23 mouse cellular contexts compared by ENCODE assay signal in genomic region chr13:34421644-34422043, GRCm38 (mm10).
A peak's percentile ranks its signal among the peaks of the same experiment; 100 is the strongest.
DNase-seq lines count a peak whose midpoint lies in the region; ATAC-seq and TF ChIP-seq lines count a peak whose summit lies in the region.
"Had no signal": no experiment of that assay in that cellular context is flagged by ENCODE, and none has a peak within 500 bp of the region (broad histone marks: within the 10 kb centered on the region; RNA-seq: fewer than 3 reads in every experiment).

No protein-coding gene starts in this region.

- 54% methylated on average over 3 of the region's 3 CpGs for WGBS in hindbrain, embryonic 16.5 days
- whole genome bisulfite sequencing in hindbrain, embryonic 11.5 days, result 78% methylated on average over 3 of the region's 3 CpGs
- 71% methylated on average over 3 of the region's 3 CpGs for WGBS in lung, embryonic 14.5 days
- WGBS in midbrain, embryonic 14.5 days, result 74% methylated on average over 3 of the region's 3 CpGs

- no peak for TF ChIP-seq CTCF in lung, embryonic 14.5 days (IDR thresholded peaks at IDR 0.05; ENCODE audit: low read depth)

- H3K4me2 ChIP-seq in hindbrain, embryonic 16.5 days (ENCODE audit: low read length), result no peak overlapping the region
- no peak overlapping the region for H3K4me2 ChIP-seq in hindbrain, embryonic 11.5 days (replicated peaks; ENCODE audit: low read depth, low read length)
- H3K4me2 ChIP-seq in lung, embryonic 14.5 days, result no peak overlapping the region
- no peak overlapping the region for H3K4me2 ChIP-seq in midbrain, embryonic 14.5 days (ENCODE audit: low read length)
- H3K4me2 ChIP-seq: embryonic facial prominence, embryonic 15.5 days; forebrain, embryonic 15.5 days; heart, embryonic 13.5 days; hindbrain, embryonic 12.5 days; liver, embryonic 11.5 days; midbrain, embryonic 12.5 days; stomach, embryonic 15.5 days had no signal

- H3K9me3 ChIP-seq in hindbrain, embryonic 16.5 days (ENCODE audit: control insufficient read depth, low read length), result no peaks in the 10 kb centered on the region
- H3K9me3 ChIP-seq in hindbrain, embryonic 11.5 days (ENCODE audit: control insufficient read depth, low read length), result no peaks in the 10 kb centered on the region
- no peaks in the 10 kb centered on the region for H3K9me3 ChIP-seq in lung, embryonic 14.5 days (ENCODE audit: low read depth, low read length)
- no peaks in the 10 kb centered on the region for H3K9me3 ChIP-seq in midbrain, embryonic 14.5 days (ENCODE audit: control insufficient read depth, low read length)
- H3K9me3 ChIP-seq: embryonic facial prominence, embryonic 15.5 days; forebrain, embryonic 15.5 days; heart, embryonic 13.5 days; hindbrain, embryonic 12.5 days; midbrain, embryonic 12.5 days; stomach, embryonic 15.5 days had no signal

- H3K36me3 ChIP-seq in hindbrain, embryonic 16.5 days (ENCODE audit: control insufficient read depth, insufficient read depth, low read length), result no peaks in the 10 kb centered on the region
- no peaks in the 10 kb centered on the region for H3K36me3 ChIP-seq in hindbrain, embryonic 11.5 days (ENCODE audit: control insufficient read depth, insufficient read depth, low read length)
- H3K36me3 ChIP-seq in lung, embryonic 14.5 days (ENCODE audit: insufficient read depth), result no peaks in the 10 kb centered on the region
- no peaks in the 10 kb centered on the region for H3K36me3 ChIP-seq in midbrain, embryonic 14.5 days (ENCODE audit: control insufficient read depth, insufficient read depth, low read length)
- H3K36me3 ChIP-seq: embryonic facial prominence, embryonic 15.5 days; forebrain, embryonic 15.5 days; heart, embryonic 13.5 days; hindbrain, embryonic 12.5 days; midbrain, embryonic 12.5 days; stomach, embryonic 15.5 days had no signal

- no peak for DNase-seq in hindbrain, embryonic 11.5 days (ENCODE audit: low spot score)
- peak; percentile 19 for DNase-seq in lung, embryonic 14.5 days
- no peak for DNase-seq in lung, adult 18-20 months
- DNase-seq in adipocyte (ENCODE audit: low spot score), result peak; percentile 10
- no peak for DNase-seq in midbrain, embryonic 14.5 days
- DNase-seq: adrenal gland, postnatal 36 days; cerebellum, adult 11 months; cerebellum, adult 9-11 months; gastrocnemius, postnatal 14 days; heart, adult 18-20 months; heart, postnatal 14 days; kidney, adult 8-10 months; lung, adult 2 months; thymus, postnatal 25 days had no signal

- peak; percentile 42; the same call in 1 of the 2 replicates for ATAC-seq in hindbrain, embryonic 16.5 days
- ATAC-seq in hindbrain, embryonic 11.5 days (ENCODE audit: low FRiP score), result no peak
- no peak for ATAC-seq in lung, embryonic 14.5 days (ENCODE audit: insufficient read depth)
- ATAC-seq in midbrain, embryonic 14.5 days (ENCODE audit: low FRiP score, low TSS enrichment), result no peak
- ATAC-seq in erythroblast, adult 5-6 weeks (replicated peaks; ENCODE audit: low FRiP score, poor library complexity, severe bottlenecking), result no peak
- ATAC-seq: forebrain, embryonic 15.5 days had no signal

- H3K27me3 ChIP-seq in hindbrain, embryonic 16.5 days (replicated peaks; ENCODE audit: control insufficient read depth, insufficient read depth, low read length), result no peaks in the 10 kb centered on the region
- H3K27me3 ChIP-seq in hindbrain, embryonic 11.5 days (ENCODE audit: control insufficient read depth, insufficient read depth, low read length), result no peaks in the 10 kb centered on the region
- no peaks in the 10 kb centered on the region for H3K27me3 ChIP-seq in lung, embryonic 14.5 days (ENCODE audit: insufficient read depth, low read length)
- H3K27me3 ChIP-seq in midbrain, embryonic 14.5 days (ENCODE audit: control insufficient read depth, insufficient read depth, low read length), result no peaks in the 10 kb centered on the region
- H3K27me3 ChIP-seq: embryonic facial prominence, embryonic 15.5 days; forebrain, embryonic 15.5 days; heart, embryonic 13.5 days; hindbrain, embryonic 12.5 days; midbrain, embryonic 12.5 days; stomach, embryonic 15.5 days had no signal

- H3K9ac ChIP-seq in hindbrain, embryonic 16.5 days (ENCODE audit: low read depth, low read length), result no peak overlapping the region
- no peak overlapping the region for H3K9ac ChIP-seq in hindbrain, embryonic 11.5 days (ENCODE audit: low read depth, low read length)
- H3K9ac ChIP-seq in lung, embryonic 14.5 days, result no peak overlapping the region
- H3K9ac ChIP-seq in midbrain, embryonic 14.5 days (replicated peaks; ENCODE audit: low read length), result no peak overlapping the region
- H3K9ac ChIP-seq: embryonic facial prominence, embryonic 15.5 days; forebrain, embryonic 15.5 days; heart, embryonic 13.5 days; hindbrain, embryonic 12.5 days; midbrain, embryonic 12.5 days; stomach, embryonic 15.5 days had no signal

- no peak overlapping the region for H3K27ac ChIP-seq in hindbrain, embryonic 16.5 days (ENCODE audit: low read depth, low read length)
- H3K27ac ChIP-seq in hindbrain, embryonic 11.5 days (ENCODE audit: low read depth, low read length), result no peak overlapping the region
- H3K27ac ChIP-seq in lung, embryonic 14.5 days (ENCODE audit: low read depth), result no peak overlapping the region
- no peak overlapping the region for H3K27ac ChIP-seq in midbrain, embryonic 14.5 days (replicated peaks; ENCODE audit: low read depth, low read length)
- H3K27ac ChIP-seq: embryonic facial prominence, embryonic 15.5 days; forebrain, embryonic 15.5 days; heart, embryonic 13.5 days; hindbrain, embryonic 12.5 days; midbrain, embryonic 12.5 days; stomach, embryonic 15.5 days had no signal

- peaks cover 3% of the 10 kb centered on the region; the same call in 1 of the 2 replicates for H3K4me1 ChIP-seq in hindbrain, embryonic 16.5 days (ENCODE audit: control insufficient read depth, insufficient read depth, low read depth, low read length)
- no peaks in the 10 kb centered on the region for H3K4me1 ChIP-seq in hindbrain, embryonic 11.5 days (replicated peaks; ENCODE audit: control insufficient read depth, insufficient read depth, low read length)
- no peaks in the 10 kb centered on the region for H3K4me1 ChIP-seq in lung, embryonic 14.5 days (ENCODE audit: insufficient read depth)
- H3K4me1 ChIP-seq in midbrain, embryonic 14.5 days (ENCODE audit: control insufficient read depth, insufficient read depth, low read length), result no peaks in the 10 kb centered on the region
- H3K4me1 ChIP-seq: embryonic facial prominence, embryonic 15.5 days; forebrain, embryonic 15.5 days; heart, embryonic 13.5 days; midbrain, embryonic 12.5 days; stomach, embryonic 15.5 days had no signal

- no peak overlapping the region for H3K4me3 ChIP-seq in hindbrain, embryonic 16.5 days (ENCODE audit: low read length)
- H3K4me3 ChIP-seq in hindbrain, embryonic 11.5 days (ENCODE audit: low read depth, low read length), result no peak overlapping the region
- no peak overlapping the region for H3K4me3 ChIP-seq in lung, embryonic 14.5 days (ENCODE audit: low read depth, low read length)
- H3K4me3 ChIP-seq in midbrain, embryonic 14.5 days (replicated peaks; ENCODE audit: low read depth, low read length), result no peak overlapping the region
- H3K4me3 ChIP-seq: embryonic facial prominence, embryonic 15.5 days; forebrain, embryonic 15.5 days; heart, embryonic 13.5 days; hindbrain, embryonic 12.5 days; midbrain, embryonic 12.5 days; stomach, embryonic 15.5 days had no signal

Comparison
In these comparisons a context has a peak if more than half of its experiments do, and no peak if none do; other contexts are left out.
1. DNase-seq: peak in lung, embryonic 14.5 days (single experiment) and adipocyte (single experiment); none in hindbrain, embryonic 11.5 days (single experiment), lung, adult 18-20 months (0 of 2) and midbrain, embryonic 14.5 days (single experiment).